Mouse (Mus musculus): ENCODE measurements around the gene Npc1l1. TPM values are rescaled to one million over a fixed set of nuclear protein-coding genes. Genes with fewer than 3 reads are reported as not detected.

The Npc1l1 gene
- polyA plus RNA-seq, 1 experiment, result not detected

DNA sequence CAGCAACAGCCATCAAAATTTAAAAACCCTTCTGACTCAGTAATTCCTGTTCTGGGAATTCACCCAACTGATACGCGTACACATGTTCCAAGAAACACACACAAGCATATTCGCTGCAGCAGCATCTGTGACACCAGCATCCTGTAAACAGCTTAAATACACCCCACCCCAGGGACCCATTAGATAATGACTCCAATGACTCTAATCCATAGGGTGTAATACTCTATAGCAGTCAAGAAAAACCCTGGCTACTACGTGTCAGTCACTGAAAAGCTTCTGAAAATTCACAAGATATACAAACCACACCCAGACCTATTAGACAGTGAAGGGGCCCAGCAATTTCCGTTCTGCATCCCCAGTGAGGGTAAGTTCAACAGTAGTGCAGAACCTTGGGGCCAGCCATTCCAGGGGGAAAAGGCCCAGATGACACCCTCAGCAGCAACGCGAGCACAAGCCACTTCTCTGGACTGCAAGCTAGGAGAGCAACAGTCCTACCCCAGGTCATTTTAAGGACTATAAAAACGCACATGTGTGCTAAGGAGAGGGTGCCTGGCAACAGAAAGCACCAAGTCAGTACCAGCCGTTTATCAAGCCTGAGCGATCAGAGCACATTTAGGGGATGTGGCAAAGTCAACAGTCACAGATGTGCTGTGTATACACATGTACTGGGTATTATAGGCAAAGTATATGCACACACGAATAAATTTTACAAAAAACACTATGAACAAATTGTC, 45.6 kb downstream of the Npc1l1 start:
- Histone ChIP-seq H3K36me3 (replicated peaks; ENCODE audit: low read length) (peaks cover 36% of the 10 kb centered on the region), H3K27me3 (replicated peaks) (no peaks in the 10 kb centered on the region), H3K4me3 (replicated peaks) (peak overlapping the region; percentile 83), H3K9me3 (no peaks in the 10 kb centered on the region), H3K4me1 (peaks cover 86% of the 10 kb centered on the region)
- TF ChIP-seq FLI1 (IDR thresholded peaks at IDR 0.05; ENCODE audit: low read length) (no peak), GATA1 (IDR thresholded peaks at IDR 0.05; ENCODE audit: borderline replicate concordance, low read length) (no peak; the same call in 2 of the 3 replicates)

DNA sequence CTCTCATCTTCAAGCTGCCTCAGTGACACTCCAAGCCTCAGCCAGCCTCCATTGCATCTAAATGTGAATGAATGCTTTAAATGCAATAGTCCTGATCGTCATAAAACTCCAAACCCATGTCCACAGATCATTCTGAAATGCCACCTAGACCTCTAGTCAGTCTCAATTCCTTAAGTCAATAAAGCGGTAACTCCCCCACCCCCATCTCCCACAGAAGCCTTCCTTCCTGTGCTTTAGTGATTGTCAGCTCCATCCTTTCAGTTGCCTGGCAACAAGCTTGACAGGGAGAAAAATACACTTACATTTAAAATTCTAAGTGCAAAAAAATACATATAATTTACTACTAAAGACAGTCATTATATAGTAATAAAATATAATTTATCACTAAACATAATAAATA, 46.7 kb downstream of the Npc1l1 start:
- H3K4me3 ChIP-seq (replicated peaks), result peak overlapping the region; percentile 19
- H3K36me3 ChIP-seq (replicated peaks; ENCODE audit: low read length), result peaks cover 26% of the 10 kb centered on the region
- TF ChIP-seq GATA1 (IDR thresholded peaks at IDR 0.05; ENCODE audit: borderline replicate concordance, low read length) (no peak), FLI1 (IDR thresholded peaks at IDR 0.05; ENCODE audit: low read length) (no peak)
- no peaks in the 10 kb centered on the region for H3K27me3 ChIP-seq (replicated peaks)
- H3K9me3 ChIP-seq, result no peaks in the 10 kb centered on the region
- peaks cover 91% of the 10 kb centered on the region for H3K4me1 ChIP-seq

DNA sequence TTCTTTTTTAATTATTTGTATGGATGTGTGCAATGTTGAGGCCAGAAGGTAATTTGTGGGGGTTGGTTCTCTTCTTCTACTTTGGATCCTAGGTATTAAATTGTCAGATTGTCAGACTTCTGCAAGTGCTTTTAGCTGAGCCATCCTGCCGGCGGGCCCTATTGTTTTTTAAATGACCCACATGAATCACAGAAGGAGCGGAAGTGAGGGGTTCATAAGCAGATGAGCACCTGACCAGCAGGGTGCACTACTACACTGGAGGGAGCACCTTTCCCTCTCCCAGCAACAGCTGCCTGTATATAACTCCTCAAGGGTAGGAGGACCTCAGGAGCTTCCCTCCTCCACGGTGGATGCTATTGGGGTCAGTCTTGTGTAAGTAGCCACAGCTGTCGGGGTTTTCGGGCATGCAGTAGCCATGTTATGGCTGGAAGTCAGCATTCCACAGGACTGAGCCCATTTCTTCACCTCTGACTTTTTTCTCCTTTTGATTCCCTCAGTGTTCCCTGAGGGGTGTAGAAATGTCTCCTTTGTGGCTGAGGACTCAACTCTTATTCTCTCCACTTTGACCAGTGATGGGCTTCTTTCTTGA, 49.0 kb downstream of the Npc1l1 start:
- no peaks in the 10 kb centered on the region for H3K27me3 ChIP-seq (replicated peaks)
- TF ChIP-seq GATA1 (IDR thresholded peaks at IDR 0.05; ENCODE audit: borderline replicate concordance, low read length), result no peak
- H3K4me3 ChIP-seq (replicated peaks), result peak overlapping the region; percentile 54
- peaks cover 91% of the 10 kb centered on the region for H3K4me1 ChIP-seq
- no peaks in the 10 kb centered on the region for H3K9me3 ChIP-seq
- peaks cover 9% of the 10 kb centered on the region for H3K36me3 ChIP-seq (replicated peaks; ENCODE audit: low read length)

DNA sequence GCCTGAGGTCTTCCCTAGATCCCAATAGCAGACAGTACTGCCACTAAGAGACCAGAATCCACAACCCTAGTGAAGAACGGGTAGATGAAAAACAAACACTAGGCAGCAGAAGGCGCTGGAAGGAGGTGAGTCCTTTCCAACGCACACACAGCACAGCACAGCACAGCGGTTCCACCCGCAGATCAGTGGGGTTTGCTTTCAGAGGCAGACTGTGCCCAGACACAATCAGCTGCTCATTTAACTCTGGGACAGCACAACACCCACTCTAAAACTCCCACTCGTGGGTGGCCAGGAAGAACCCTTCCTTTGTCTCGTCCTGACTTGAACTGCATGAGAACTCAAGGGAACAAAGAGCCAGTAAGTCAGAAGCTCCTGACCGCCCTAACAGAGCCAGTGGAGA, 50.7 kb downstream of the Npc1l1 start:
- Histone ChIP-seq H3K27me3 (replicated peaks) (no peaks in the 10 kb centered on the region), H3K4me1 (peaks cover 91% of the 10 kb centered on the region), H3K9me3 (no peaks in the 10 kb centered on the region), H3K4me3 (replicated peaks) (peak overlapping the region; percentile 89), H3K36me3 (replicated peaks; ENCODE audit: low read length) (peaks cover 7% of the 10 kb centered on the region)
- TF ChIP-seq FLI1 (IDR thresholded peaks at IDR 0.05; ENCODE audit: low read length), result no peak
- no peak for TF ChIP-seq GATA1 (IDR thresholded peaks at IDR 0.05; ENCODE audit: borderline replicate concordance, low read length)

DNA sequence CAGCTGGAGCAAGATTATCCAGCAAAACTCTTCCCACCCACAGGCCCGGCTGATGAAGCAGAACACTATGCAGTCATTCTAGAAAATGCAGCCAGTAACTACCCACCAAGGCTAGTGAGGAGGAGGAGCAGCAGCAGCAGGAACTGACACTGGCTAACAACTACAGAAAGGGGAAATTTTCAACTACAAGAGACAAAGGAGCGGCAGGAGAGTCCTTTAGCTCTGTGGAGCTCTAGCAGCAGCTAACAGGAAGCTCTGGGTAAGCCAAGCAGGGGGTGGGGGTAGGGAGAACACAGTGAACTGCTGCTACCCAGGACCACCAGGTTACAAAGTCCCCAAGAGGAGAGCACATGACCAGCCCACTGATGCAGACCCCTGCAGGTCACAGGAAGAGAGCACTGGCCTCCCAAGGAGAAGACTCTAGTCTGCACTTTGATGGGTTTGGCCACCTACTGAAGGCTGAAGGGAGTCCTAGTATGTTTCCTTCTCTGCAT, 51.2 kb downstream of the Npc1l1 start:
- H3K4me3 ChIP-seq (replicated peaks), result peak overlapping the region; percentile 89
- peaks cover 91% of the 10 kb centered on the region for H3K4me1 ChIP-seq
- no peaks in the 10 kb centered on the region for H3K27me3 ChIP-seq (replicated peaks)
- TF ChIP-seq FLI1 (IDR thresholded peaks at IDR 0.05; ENCODE audit: low read length) (no peak), GATA1 (IDR thresholded peaks at IDR 0.05; ENCODE audit: borderline replicate concordance, low read length) (no peak)
- peaks cover 10% of the 10 kb centered on the region for H3K36me3 ChIP-seq (replicated peaks; ENCODE audit: low read length)
- H3K9me3 ChIP-seq, result no peaks in the 10 kb centered on the region

DNA sequence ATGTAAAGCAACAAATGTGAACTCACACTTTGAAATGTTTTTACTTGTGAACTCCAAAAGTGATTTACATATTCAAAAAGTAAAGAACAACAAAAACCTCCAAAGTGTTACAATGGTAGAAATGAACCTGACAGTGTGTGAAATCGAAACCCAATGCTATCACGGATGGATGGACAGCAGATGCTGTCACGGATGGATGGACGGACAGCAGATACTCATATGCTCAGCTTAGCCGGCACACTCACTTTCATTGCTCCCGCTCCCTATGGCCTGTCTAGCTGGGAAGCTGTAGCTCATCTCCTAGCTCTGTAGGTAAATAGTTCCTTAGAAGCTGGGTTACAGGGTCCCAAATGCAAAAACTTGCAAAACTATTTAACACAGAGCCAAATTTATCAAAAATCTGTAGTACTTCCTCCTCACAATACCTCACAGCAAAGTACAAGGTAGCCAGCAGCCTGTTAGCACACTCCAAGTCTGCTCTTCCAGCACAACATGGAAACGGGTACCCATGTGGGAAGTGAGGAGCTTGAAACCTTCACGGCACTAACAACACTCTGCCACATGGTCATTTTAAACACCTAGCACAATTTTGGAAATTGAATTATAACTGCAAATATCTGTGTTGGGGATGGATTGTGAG, 52.0 kb downstream of the Npc1l1 start:
- Histone ChIP-seq H3K27me3 (replicated peaks) (no peaks in the 10 kb centered on the region), H3K4me1 (peaks cover 88% of the 10 kb centered on the region), H3K4me3 (replicated peaks) (peak overlapping the region; percentile 89), H3K36me3 (replicated peaks; ENCODE audit: low read length) (peaks cover 15% of the 10 kb centered on the region), H3K9me3 (no peaks in the 10 kb centered on the region)
- no peak for TF ChIP-seq FLI1 (IDR thresholded peaks at IDR 0.05; ENCODE audit: low read length)
- no peak for TF ChIP-seq GATA1 (IDR thresholded peaks at IDR 0.05; ENCODE audit: borderline replicate concordance, low read length)

DNA sequence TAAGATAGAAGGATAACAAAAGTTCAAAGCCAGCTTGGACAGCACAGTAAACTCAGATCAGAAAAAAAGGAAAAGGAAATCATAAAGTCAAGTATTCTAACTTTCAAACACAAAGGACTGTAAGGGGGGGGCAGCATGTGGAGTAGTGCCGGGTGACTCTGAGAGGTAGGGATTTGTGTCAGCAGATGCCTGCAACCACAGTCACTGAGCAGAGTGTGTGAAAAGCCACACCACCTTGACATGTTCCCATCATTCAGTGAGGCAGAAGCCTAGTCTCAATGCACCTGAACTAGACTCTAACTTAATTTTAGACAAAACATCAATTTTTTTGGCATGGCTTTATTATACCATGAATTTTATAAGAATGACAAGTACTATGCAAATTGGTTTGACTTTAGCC, 54.4 kb downstream of the Npc1l1 start:
- Histone ChIP-seq H3K27me3 (replicated peaks) (no peaks in the 10 kb centered on the region), H3K9me3 (no peaks in the 10 kb centered on the region), H3K4me1 (peaks cover 66% of the 10 kb centered on the region), H3K36me3 (replicated peaks; ENCODE audit: low read length) (peaks cover 9% of the 10 kb centered on the region), H3K4me3 (replicated peaks) (peak overlapping the region; percentile 12)
- TF ChIP-seq GATA1 (IDR thresholded peaks at IDR 0.05; ENCODE audit: borderline replicate concordance, low read length), result no peak
- TF ChIP-seq FLI1 (IDR thresholded peaks at IDR 0.05; ENCODE audit: low read length), result no peak

DNA sequence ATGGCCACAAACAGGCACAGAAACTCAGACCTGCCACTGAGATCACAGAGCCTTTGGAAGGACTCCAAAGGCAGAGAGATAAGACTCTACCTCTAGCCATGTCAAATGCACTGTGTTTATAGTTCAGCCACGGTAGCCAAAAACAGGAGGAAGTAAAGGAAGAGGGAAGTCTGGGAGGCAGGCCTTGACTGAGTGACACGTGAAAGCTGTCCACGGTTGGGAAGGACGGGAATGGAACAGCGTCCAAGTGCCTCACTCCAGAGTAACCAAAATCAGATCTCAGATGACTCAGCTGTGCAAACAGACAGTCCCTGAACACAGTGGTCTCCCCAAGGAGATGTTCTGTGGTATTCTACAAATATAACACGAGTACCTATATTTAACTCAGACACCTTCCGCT, 55.2 kb downstream of the Npc1l1 start:
- no peak for TF ChIP-seq GATA1 (IDR thresholded peaks at IDR 0.05; ENCODE audit: borderline replicate concordance, low read length)
- no peak for TF ChIP-seq FLI1 (IDR thresholded peaks at IDR 0.05; ENCODE audit: low read length)
- Histone ChIP-seq H3K36me3 (replicated peaks; ENCODE audit: low read length) (peaks cover 9% of the 10 kb centered on the region), H3K9me3 (no peaks in the 10 kb centered on the region), H3K4me3 (replicated peaks) (peak overlapping the region; percentile 82), H3K4me1 (peaks cover 65% of the 10 kb centered on the region), H3K27me3 (replicated peaks) (no peaks in the 10 kb centered on the region)

DNA sequence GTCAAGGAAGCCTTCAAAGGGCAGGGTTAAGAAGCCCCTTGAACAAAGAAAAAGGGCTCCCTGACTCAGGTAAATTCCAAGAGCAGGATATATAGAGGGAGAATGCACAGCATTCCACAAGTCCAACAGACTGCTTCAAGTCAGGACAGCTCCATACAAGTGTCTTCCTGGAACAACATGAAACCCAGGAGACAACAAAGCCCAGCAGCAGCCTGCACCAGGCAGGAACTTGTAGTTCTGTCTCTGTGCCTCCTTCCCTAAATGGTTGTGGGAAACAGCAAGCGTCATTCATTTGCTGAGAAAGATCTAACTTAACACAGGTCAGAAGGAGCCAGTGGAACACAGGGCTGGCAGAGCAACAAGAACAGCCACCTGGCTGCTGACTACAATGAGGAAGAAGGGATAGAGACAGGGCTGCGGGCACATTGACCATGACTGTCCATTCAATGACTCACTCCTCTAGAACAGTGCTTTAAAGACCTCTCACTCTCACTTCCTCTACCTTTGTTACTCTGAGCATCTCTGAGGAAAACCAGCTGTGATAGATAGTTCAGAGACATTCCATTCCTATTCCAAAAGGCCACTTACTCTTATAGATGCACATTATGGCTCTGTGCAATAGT, 60.8 kb downstream of the Npc1l1 start:
- H3K36me3 ChIP-seq (replicated peaks; ENCODE audit: low read length), result peaks cover 17% of the 10 kb centered on the region
- H3K27me3 ChIP-seq (replicated peaks), result no peaks in the 10 kb centered on the region
- no peak for TF ChIP-seq FLI1 (IDR thresholded peaks at IDR 0.05; ENCODE audit: low read length)
- TF ChIP-seq GATA1 (IDR thresholded peaks at IDR 0.05; ENCODE audit: borderline replicate concordance, low read length), result no peak

More for the DNA sequence above, 60.8 kb downstream of the Npc1l1 start:
- Histone ChIP-seq H3K4me3 (replicated peaks) (peak overlapping the region; percentile 46), H3K9me3 (no peaks in the 10 kb centered on the region), H3K4me1 (peaks cover 64% of the 10 kb centered on the region)
